Mouse (Mus musculus): Measurements from ENCODE around the gene Syn3. TPM values are rescaled to one million over a fixed set of nuclear protein-coding genes. Genes with fewer than 3 reads are reported as not detected.

Syn3 gene
- polyA plus RNA-seq, 1 experiment = 0.15 TPM

- H3K27me3 ChIP-seq (replicated peaks) = peaks cover 4% of the 10 kb centered on the region
- H3K9me3 ChIP-seq = no peaks in the 10 kb centered on the region
- H3K4me3 ChIP-seq (replicated peaks) = no peak overlapping the region
- peaks cover 15% of the 10 kb centered on the region for H3K4me1 ChIP-seq
- H3K36me3 ChIP-seq (replicated peaks; ENCODE audit: low read length) = no peaks in the 10 kb centered on the region
- no peak for TF ChIP-seq GATA1 (IDR thresholded peaks at IDR 0.05; ENCODE audit: borderline replicate concordance, low read length)
- TF ChIP-seq FLI1 (IDR thresholded peaks at IDR 0.05; ENCODE audit: low read length) = no peak
Observed at GRCm38 (mm10) chr10:86196414-86197025, 302.2 kb downstream of the Syn3 start.

DNA sequence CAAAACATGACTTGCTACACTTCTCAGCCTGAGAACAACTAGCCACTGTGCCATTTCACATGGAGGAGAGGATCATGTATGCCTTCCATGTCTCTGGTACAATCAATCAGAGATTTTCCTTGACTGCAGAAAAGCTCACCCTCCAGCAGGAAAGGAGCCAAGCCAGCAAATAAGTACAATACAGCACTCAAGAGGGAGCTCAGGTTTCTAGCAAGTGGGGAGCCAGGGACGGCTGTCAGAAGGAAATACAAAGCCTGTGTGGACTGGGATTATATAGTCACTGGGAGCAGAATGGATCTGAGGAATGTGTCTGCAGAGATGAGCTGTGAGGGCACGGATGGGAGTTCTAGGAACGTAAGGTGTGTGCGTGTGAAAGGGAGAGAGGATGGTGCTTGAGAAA, 304.0 kb downstream of the Syn3 start:
- no peak for TF ChIP-seq FLI1 (IDR thresholded peaks at IDR 0.05; ENCODE audit: low read length)
- no peak for TF ChIP-seq GATA1 (IDR thresholded peaks at IDR 0.05; ENCODE audit: borderline replicate concordance, low read length)
- Histone ChIP-seq H3K36me3 (replicated peaks; ENCODE audit: low read length) (no peaks in the 10 kb centered on the region), H3K4me3 (replicated peaks) (no peak overlapping the region), H3K9me3 (no peaks in the 10 kb centered on the region), H3K4me1 (peaks cover 15% of the 10 kb centered on the region), H3K27me3 (replicated peaks) (peaks cover 7% of the 10 kb centered on the region)

DNA sequence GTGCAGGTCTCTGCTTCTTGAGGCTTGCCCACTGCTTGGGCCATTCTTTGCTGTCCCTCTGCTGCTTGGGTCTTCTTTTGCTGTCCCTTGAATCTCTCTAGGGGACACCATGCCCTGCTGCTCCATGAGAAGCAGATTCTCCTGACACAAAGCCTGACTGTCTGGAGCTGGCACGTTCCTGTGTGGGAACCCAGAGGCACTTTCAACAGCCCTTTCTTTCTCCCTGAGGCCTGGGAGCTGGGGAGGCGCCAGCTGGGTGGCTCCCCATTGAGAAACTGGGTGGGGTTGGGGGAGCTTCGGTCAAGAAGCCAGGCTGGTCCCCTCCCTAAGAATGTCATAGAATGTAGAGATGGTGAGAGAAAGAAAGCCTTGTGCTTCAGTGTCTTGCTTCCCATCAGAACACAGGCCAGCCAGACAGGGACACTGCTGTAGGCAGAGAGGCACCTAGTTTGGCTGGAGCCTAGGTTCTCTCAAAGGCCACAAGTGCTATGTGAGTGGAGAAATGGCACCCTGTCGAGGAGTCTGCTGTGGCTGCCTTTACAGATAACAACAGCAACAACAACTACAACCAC, 304.7 kb downstream of the Syn3 start:
- Histone ChIP-seq H3K4me1 (peaks cover 16% of the 10 kb centered on the region), H3K27me3 (replicated peaks) (peaks cover 8% of the 10 kb centered on the region), H3K4me3 (replicated peaks) (no peak overlapping the region), H3K9me3 (no peaks in the 10 kb centered on the region), H3K36me3 (replicated peaks; ENCODE audit: low read length) (no peaks in the 10 kb centered on the region)
- TF ChIP-seq GATA1 (IDR thresholded peaks at IDR 0.05; ENCODE audit: borderline replicate concordance, low read length) (no peak), FLI1 (IDR thresholded peaks at IDR 0.05; ENCODE audit: low read length) (no peak)

- peaks cover 20% of the 10 kb centered on the region for H3K4me1 ChIP-seq
- H3K27me3 ChIP-seq (replicated peaks) = peaks cover 14% of the 10 kb centered on the region
- no peak overlapping the region for H3K4me3 ChIP-seq (replicated peaks)
- H3K9me3 ChIP-seq = no peaks in the 10 kb centered on the region
- TF ChIP-seq FLI1 (IDR thresholded peaks at IDR 0.05; ENCODE audit: low read length) (no peak), GATA1 (IDR thresholded peaks at IDR 0.05; ENCODE audit: borderline replicate concordance, low read length) (no peak)
- H3K36me3 ChIP-seq (replicated peaks; ENCODE audit: low read length) = no peaks in the 10 kb centered on the region
Observed at GRCm38 (mm10) chr10:86188614-86189013, 310.1 kb downstream of the Syn3 start.

DNA sequence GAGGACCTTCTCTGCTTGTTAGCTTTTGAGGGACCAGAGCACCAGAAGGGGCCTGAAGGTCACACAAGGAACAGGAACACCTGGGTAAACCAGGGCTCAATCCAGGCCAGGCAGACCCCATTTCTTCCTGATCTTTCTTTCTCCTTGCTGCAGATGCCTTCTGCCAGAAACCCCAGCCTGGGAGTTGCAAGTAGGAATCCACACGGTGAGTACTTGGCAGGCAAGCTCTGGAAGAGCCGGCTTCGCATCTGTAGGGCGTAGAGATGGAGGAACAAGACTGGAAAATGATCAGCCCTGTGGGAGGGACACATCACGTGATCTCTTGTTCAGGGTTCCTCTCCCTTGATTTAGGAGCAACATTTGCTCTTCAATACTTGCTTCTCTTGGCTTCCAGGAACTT, 310.8 kb downstream of the Syn3 start:
- no peak for TF ChIP-seq GATA1 (IDR thresholded peaks at IDR 0.05; ENCODE audit: borderline replicate concordance, low read length)
- TF ChIP-seq FLI1 (IDR thresholded peaks at IDR 0.05; ENCODE audit: low read length) = no peak
- Histone ChIP-seq H3K36me3 (replicated peaks; ENCODE audit: low read length) (no peaks in the 10 kb centered on the region), H3K9me3 (no peaks in the 10 kb centered on the region)

GRCm38 (mm10) chr10:86183148-86183885, 315.4 kb downstream of the Syn3 start:
- TF ChIP-seq GATA1 (IDR thresholded peaks at IDR 0.05; ENCODE audit: borderline replicate concordance, low read length) (no peak), FLI1 (IDR thresholded peaks at IDR 0.05; ENCODE audit: low read length) (no peak)
- Histone ChIP-seq H3K36me3 (replicated peaks; ENCODE audit: low read length) (no peaks in the 10 kb centered on the region), H3K9me3 (no peaks in the 10 kb centered on the region), H3K4me3 (replicated peaks) (peak overlapping the region; percentile 7), H3K4me1 (peaks cover 40% of the 10 kb centered on the region), H3K27me3 (replicated peaks) (peaks cover 10% of the 10 kb centered on the region)

More for the DNA sequence above, 310.8 kb downstream of the Syn3 start:
- no peak overlapping the region for H3K4me3 ChIP-seq (replicated peaks)
- H3K4me1 ChIP-seq = peaks cover 28% of the 10 kb centered on the region
- H3K27me3 ChIP-seq (replicated peaks) = peaks cover 14% of the 10 kb centered on the region

DNA sequence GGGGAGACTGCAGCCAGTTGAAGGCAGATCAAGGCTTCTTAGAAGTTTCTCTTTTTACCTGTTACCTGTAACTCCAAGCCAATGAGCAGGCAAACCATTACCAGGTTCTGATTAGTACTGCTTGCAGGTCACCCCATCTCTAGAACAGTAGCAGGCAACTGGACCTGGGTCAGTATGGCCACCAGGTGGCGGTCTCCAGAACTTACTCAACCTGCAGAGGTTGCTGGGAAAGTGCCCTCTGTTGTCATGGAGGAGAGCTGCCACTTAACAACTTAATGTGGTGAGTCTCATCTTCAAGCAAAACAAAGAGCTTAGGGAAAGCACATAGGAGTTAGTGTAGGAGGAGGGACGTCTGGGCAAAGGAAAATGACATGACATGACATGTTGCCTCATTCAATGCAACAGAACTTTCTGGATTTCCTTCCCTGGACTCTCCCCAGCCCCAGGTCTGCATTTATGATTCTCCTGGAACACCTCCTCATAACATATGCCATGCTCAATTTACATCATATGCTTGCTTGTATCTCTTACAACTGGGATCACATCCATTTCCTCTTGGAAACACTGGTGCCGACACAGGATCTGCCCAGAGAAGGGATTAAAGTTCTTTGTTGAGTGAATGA, 316.4 kb downstream of the Syn3 start:
- no peak overlapping the region for H3K4me3 ChIP-seq (replicated peaks)
- peaks cover 5% of the 10 kb centered on the region for H3K27me3 ChIP-seq (replicated peaks)
- TF ChIP-seq GATA1 (IDR thresholded peaks at IDR 0.05; ENCODE audit: borderline replicate concordance, low read length) (no peak), FLI1 (IDR thresholded peaks at IDR 0.05; ENCODE audit: low read length) (no peak)
- no peaks in the 10 kb centered on the region for H3K9me3 ChIP-seq
- no peaks in the 10 kb centered on the region for H3K36me3 ChIP-seq (replicated peaks; ENCODE audit: low read length)
- H3K4me1 ChIP-seq = peaks cover 47% of the 10 kb centered on the region

DNA sequence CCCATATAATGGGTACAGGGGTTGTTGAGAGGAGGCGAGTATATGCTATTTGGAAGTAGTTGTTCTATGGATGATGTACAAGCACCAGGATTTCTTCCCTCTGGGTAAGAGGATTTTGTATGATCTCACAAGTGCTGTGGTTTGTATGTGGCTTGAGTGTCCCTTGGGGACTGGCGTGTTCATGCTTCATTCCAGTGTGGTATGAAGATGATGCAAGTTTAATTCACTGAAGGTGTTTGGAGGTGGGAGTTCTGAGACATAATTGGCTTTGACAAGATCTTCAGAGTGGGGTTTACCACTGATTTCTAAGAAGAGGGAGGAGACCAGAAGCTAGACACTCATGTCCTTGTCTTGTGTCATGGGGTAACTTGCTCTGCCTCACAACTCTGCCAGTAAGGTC, 322.3 kb downstream of the Syn3 start:
- Histone ChIP-seq H3K36me3 (replicated peaks; ENCODE audit: low read length) (no peaks in the 10 kb centered on the region), H3K4me1 (peaks cover 12% of the 10 kb centered on the region), H3K4me3 (replicated peaks) (no peak overlapping the region), H3K27me3 (replicated peaks) (peaks cover 3% of the 10 kb centered on the region), H3K9me3 (no peaks in the 10 kb centered on the region)
- TF ChIP-seq FLI1 (IDR thresholded peaks at IDR 0.05; ENCODE audit: low read length) (no peak), GATA1 (IDR thresholded peaks at IDR 0.05; ENCODE audit: borderline replicate concordance, low read length) (no peak)

DNA sequence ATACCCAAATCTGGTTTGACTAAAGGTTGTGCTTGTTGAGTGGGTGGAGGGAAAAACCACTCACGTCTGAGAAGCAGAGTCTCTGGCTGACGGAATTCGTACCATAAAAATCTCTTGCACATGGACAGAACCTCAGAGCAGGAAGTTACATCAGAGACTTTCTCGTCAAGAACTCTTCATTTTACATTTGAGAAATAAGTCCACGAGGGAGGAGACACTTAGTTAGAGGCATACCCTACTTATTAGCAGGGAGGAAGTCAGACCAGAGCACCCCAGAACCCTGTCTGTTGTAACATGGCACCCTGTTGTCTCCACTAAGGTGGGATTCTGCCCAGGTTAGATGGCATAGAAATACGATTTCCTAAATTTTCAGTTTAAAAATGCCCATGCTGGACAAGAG, 324.7 kb downstream of the Syn3 start:
- H3K36me3 ChIP-seq (replicated peaks; ENCODE audit: low read length) = no peaks in the 10 kb centered on the region
- H3K27me3 ChIP-seq (replicated peaks) = no peaks in the 10 kb centered on the region
- no peak overlapping the region for H3K4me3 ChIP-seq (replicated peaks)
- TF ChIP-seq GATA1 (IDR thresholded peaks at IDR 0.05; ENCODE audit: borderline replicate concordance, low read length) (no peak), FLI1 (IDR thresholded peaks at IDR 0.05; ENCODE audit: low read length) (no peak)
- H3K9me3 ChIP-seq = 0 out of 2 replicates have a peak, but pooled peaks cover 3% of the 10 kb centered on the region
- peaks cover 16% of the 10 kb centered on the region for H3K4me1 ChIP-seq
